In the genomic region with DNA sequence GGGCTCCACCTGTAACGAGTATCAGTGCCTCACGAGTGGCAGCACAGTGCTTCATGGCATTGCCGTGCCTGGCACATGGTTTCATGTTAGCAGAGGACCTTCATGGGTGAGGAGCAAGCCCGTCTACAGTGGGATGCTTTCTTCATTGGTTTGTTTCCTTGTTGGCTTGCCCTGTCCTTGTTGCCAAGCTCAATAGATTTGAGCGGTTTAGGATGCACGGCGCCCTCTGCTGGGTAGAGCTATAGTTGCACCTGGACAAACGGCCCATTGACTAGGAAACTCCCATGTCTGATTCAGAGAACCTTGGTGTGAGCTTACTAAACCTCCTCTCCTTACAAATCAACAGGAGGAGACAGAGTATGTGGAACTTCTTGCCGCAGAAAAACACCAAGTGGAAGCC, we compare ENCODE assay signal across 9 mouse cellular contexts. TPM values are rescaled to one million over a fixed set of nuclear protein-coding genes. Genes with fewer than 3 reads are reported as not detected.
DNase-seq lines count a peak whose midpoint lies in the region; ATAC-seq and TF ChIP-seq lines count a peak whose summit lies in the region.
"Had no signal": no experiment of that assay in that cellular context is flagged by ENCODE, and none has a peak within 500 bp of the region (broad histone marks: within the 10 kb centered on the region; RNA-seq: fewer than 3 reads in every experiment).

No protein-coding gene starts in this region.

- no peaks in the 10 kb centered on the region for H3K27me3 ChIP-seq in small intestine, adult 2 months (ENCODE audit: control insufficient read depth, insufficient read depth, low read length)
- H3K27me3 ChIP-seq: limb, embryonic 13.5 days had no signal

- peaks cover 38% of the 10 kb centered on the region for H3K36me3 ChIP-seq in small intestine, adult 2 months (ENCODE audit: control insufficient read depth, insufficient read depth, low read length)

- peak; percentile 95 for TF ChIP-seq CTCF in layer of hippocampus, adult 2 months (conservative IDR thresholded peaks at IDR 0.05)
- TF ChIP-seq CTCF in small intestine, adult 2 months (IDR thresholded peaks at IDR 0.05; ENCODE audit: extremely low read depth, insufficient read length, insufficient replicate concordance, low read depth, low read length), result peak; percentile 90; the same call in 1 of the 2 replicates

- H3K27ac ChIP-seq in layer of hippocampus, adult 2 months, result no peak overlapping the region
- no peak overlapping the region for H3K27ac ChIP-seq in small intestine, adult 2 months (ENCODE audit: insufficient read depth, low read depth, low read length)
- H3K27ac ChIP-seq: limb, embryonic 13.5 days had no signal

- peak; percentile 82 for DNase-seq in A20 (ENCODE audit: low read depth, low spot score)
- DNase-seq in ES-CJ7 (ENCODE audit: low read depth, low spot score), result peak; percentile 93
- DNase-seq in cerebellum, adult 11-12 months, result peak; percentile 68
- DNase-seq in gastrocnemius, postnatal 10 days, result peak; percentile 74
- DNase-seq in layer of hippocampus, adult 2 months (ENCODE audit: low spot score in 2 of 2), result peak; percentile 67 to 78
- peak; percentile 86 for DNase-seq in lung, postnatal 36 days

- 20% methylated on average over 9 of the region's 9 CpGs for WGBS in small intestine, adult 2 months

- no peak for TF ChIP-seq POLR2A in small intestine, adult 2 months (IDR thresholded peaks at IDR 0.05; ENCODE audit: low read depth, low read length)

- H3K4me1 ChIP-seq in small intestine, adult 2 months (ENCODE audit: control insufficient read depth, insufficient read depth, insufficient read length, low read length), result no peaks in the 10 kb centered on the region

- H3K4me3 ChIP-seq in layer of hippocampus, adult 2 months, result no peak overlapping the region
- H3K4me3 ChIP-seq in small intestine, adult 2 months (ENCODE audit: low read depth, low read length), result no peak overlapping the region
- H3K4me3 ChIP-seq: limb, embryonic 13.5 days had no signal

- ATAC-seq in erythroblast, adult 5-6 weeks (replicated peaks; ENCODE audit: low FRiP score, poor library complexity, severe bottlenecking), result no peak; the same call in 1 of the 2 replicates

RNA-seq across cellular contexts. Expression of a gene that starts 4.4 kb away (rescaled TPM):
- 10 to 100 TPM; 13.9 to 20.1 TPM for total RNA-seq in gastrocnemius, postnatal 10 days (2021)
- total RNA-seq in layer of hippocampus, adult 2 months (2021), result 10 to 100 TPM; 42.8 to 42.9 TPM
- 11.4 and 38.4 TPM in 2 replicates for polyA plus RNA-seq in small intestine, adult 2 months (2012; rRNA removed)
- 7.1 and 12.3 TPM in 2 replicates for total RNA-seq in erythroblast, adult 5-6 weeks (2015; ENCODE audit: low replicate concordance)
- total RNA-seq in erythroblast, adult 5-6 weeks (2017; ENCODE audit: low replicate concordance), result 6.1 and 9.4 TPM in 2 replicates

RNA-seq across cellular contexts. Expression of a gene that starts 4.4 kb away (rescaled TPM):
- total RNA-seq in gastrocnemius, postnatal 10 days (2021), result 10 to 100 TPM; 38.5 to 41.6 TPM
- total RNA-seq in layer of hippocampus, adult 2 months (2021), result 10 to 100 TPM; 36.4 to 40.1 TPM
- polyA plus RNA-seq in small intestine, adult 2 months (2012; rRNA removed), result 7.0 and 8.7 TPM in 2 replicates
- total RNA-seq in erythroblast, adult 5-6 weeks (2015; ENCODE audit: low replicate concordance), result 0.42 and 9.2 TPM in 2 replicates
- 4.2 and 5.4 TPM in 2 replicates for total RNA-seq in erythroblast, adult 5-6 weeks (2017; ENCODE audit: low replicate concordance)

RNA-seq across cellular contexts. Expression of a gene that starts 38.4 kb away (rescaled TPM):
- total RNA-seq in gastrocnemius, postnatal 10 days (2021), result 10 to 100 TPM; 70.9 to 79.8 TPM
- 1 to 10 TPM in 1 of 2 experiments, under 1 TPM in 1; 0.67 to 1.1 TPM for total RNA-seq in layer of hippocampus, adult 2 months (2021)
- not detected in 2 replicates for polyA plus RNA-seq in small intestine, adult 2 months (2012; rRNA removed)
- total RNA-seq in erythroblast, adult 5-6 weeks (2015; ENCODE audit: low replicate concordance), result not detected in 2 replicates
- 0.43 TPM in 1 of 2 replicates, not detected in the other for total RNA-seq in erythroblast, adult 5-6 weeks (2017; ENCODE audit: low replicate concordance)

RNA-seq across cellular contexts. Expression of a gene that starts 46.2 kb away (rescaled TPM):
- total RNA-seq in gastrocnemius, postnatal 10 days (2021), result 10 to 100 TPM; 45.1 to 48.4 TPM
- total RNA-seq in layer of hippocampus, adult 2 months (2021), result 10 to 100 TPM; 66.1 to 66.7 TPM
- polyA plus RNA-seq in small intestine, adult 2 months (2012; rRNA removed), result 13.3 and 22.7 TPM in 2 replicates
- 90.5 and 105 TPM in 2 replicates for total RNA-seq in erythroblast, adult 5-6 weeks (2015; ENCODE audit: low replicate concordance)
- total RNA-seq in erythroblast, adult 5-6 weeks (2017; ENCODE audit: low replicate concordance), result 73.9 and 76.0 TPM in 2 replicates

Comparison
In these comparisons a context has a peak if more than half of its experiments do, and no peak if none do; other contexts are left out.
1. RNA of a gene that starts 38.4 kb away (total RNA-seq): 70.9 to 79.8 TPM in gastrocnemius, postnatal 10 days; 0.67 to 1.1 TPM in layer of hippocampus, adult 2 months and 0.43 TPM in erythroblast, adult 5-6 weeks; every median in the first group is over 10 times any median in the second.
2. Peak in every context shown above with its lines, with median percentiles within 50 percentile points of each other: DNase-seq.